Mouse (Mus musculus) limb, embryonic 12.5 days (tissue): Measurements from ENCODE around the gene 1700020D05Rik. TPM values are rescaled to one million over a fixed set of nuclear protein-coding genes. Genes with fewer than 3 reads are reported as not detected.

Source experiments
- ATAC-seq: fragments of 200-750 bp; cut with Nextera tagmentation; 2 replicates; pipeline ENCODE4 v1.8.0; 2017; ENCODE audit warnings: low read depth, moderate TSS enrichment; ENCODE audit not compliant: insufficient number of reproducible peaks, insufficient read depth, low FRiP score, low TSS enrichment
- H3K27ac ChIP-seq: fragments of 300-500 bp; sonication (generic); 2 replicates; pipeline ENCODE4 v1.5.1; 2016; ENCODE audit warnings: mild to moderate bottlenecking, moderate library complexity
- H3K27me3 ChIP-seq: fragments of 300-500 bp; sonication (generic); 2 replicates; pipeline ENCODE4 v1.6.1; 2016; ENCODE audit warnings: mild to moderate bottlenecking, moderate library complexity
- H3K36me3 ChIP-seq: fragments of 300-500 bp; sonication (generic); 2 replicates; pipeline ENCODE4 v1.6.1; 2016; ENCODE audit warnings: mild to moderate bottlenecking, moderate library complexity
- H3K4me1 ChIP-seq: fragments of 300-500 bp; sonication (generic); replicated peaks from 2 replicates; pipeline ENCODE4 v1.6.1; 2016
- H3K4me2 ChIP-seq: fragments of 300-500 bp; sonication (generic); 2 replicates; pipeline ENCODE4 v1.6.1; 2016; ENCODE audit warnings: mild to moderate bottlenecking, moderate library complexity
- H3K4me3 ChIP-seq: fragments of 300-500 bp; sonication (generic); replicated peaks from 2 replicates; pipeline ENCODE4 v1.5.1; 2016; ENCODE audit warnings: mild to moderate bottlenecking
- H3K9ac ChIP-seq: fragments of 300-500 bp; sonication (generic); replicated peaks from 2 replicates; pipeline ENCODE4 v1.6.1; 2016; ENCODE audit warnings: mild to moderate bottlenecking, moderate library complexity
- H3K9me3 ChIP-seq: fragments of 300-500 bp; sonication (generic); 2 replicates; pipeline ENCODE4 v1.6.1; 2016; ENCODE audit warnings: mild to moderate bottlenecking, moderate library complexity
- WGBS: fragments of 180-500 bp; shearing (Covaris S2); methylation state at CpG from one replicate; pipeline ENCODE4 v1.1.7; 2016; 5-methylcytosine and 5-hydroxymethylcytosine counted together
- polyA plus RNA-seq: library from polyadenylated mRNA; unstranded; fragments of >200 nt; fragmentation: Nextera tagmentation; extraction: Ambion mirVana; gene quantifications from 2 replicates; pipeline ENCODE4 v1.2.1, GENCODE M21; 2016

1700020D05Rik gene
- polyA plus RNA-seq, 1 experiment from 2014 or later = 0.20 TPM

DNA sequence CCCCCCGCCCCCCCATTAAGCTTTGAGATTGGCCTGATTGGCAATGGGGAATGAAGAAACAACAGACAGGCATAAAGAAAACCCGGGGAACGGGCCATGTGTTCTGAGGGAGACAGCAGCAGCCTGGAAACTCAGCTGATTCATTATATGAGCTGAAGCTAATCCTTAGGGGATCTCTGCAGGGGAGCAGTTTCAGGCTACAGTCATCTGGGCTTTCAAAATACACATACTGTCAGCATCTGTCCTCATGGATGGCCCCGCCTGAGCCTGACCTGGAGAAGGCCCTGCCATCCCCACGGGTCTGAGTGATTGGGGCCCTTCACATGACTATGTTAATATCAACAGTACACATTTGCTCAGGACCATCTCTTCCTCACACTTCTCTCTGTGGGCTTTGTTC, 31.7 kb downstream of the 1700020D05Rik start:
- Histone ChIP-seq H3K4me2 (no peak overlapping the region), H3K4me3 (no peak overlapping the region), H3K27ac (no peak overlapping the region), H3K9me3 (0 out of 2 replicates have a peak, but pooled peaks cover 3% of the 10 kb centered on the region), H3K27me3 (no peaks in the 10 kb centered on the region), H3K4me1 (peaks cover 23% of the 10 kb centered on the region), H3K36me3 (peaks cover 20% of the 10 kb centered on the region), H3K9ac (no peak overlapping the region)
- WGBS = 51% methylated on average over 5 of the region's 5 CpGs
- ATAC-seq = no peak

DNA sequence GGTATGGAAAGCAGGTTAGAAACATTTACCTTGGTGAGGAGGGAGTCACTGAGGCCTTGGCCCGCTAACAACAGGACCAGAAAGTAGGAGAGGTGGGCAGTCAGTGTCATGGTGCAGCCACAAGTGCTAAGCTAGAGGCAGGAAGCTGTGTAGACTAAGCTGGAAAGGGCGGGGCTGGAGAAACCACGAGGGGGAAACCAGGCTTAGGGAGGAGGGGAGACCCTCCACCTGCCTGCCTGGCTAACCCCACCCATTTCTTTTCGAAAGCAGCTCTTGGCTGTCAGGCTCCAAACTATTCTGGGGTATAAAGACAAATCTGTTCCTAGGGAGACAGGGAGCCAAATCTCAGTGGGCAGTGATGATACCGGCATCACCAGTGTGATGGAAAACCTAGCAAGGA, 35.2 kb downstream of the 1700020D05Rik start, which contains the start of gene Ctsw:
Gene Ctsw (minus strand): TSS at position 134 of the 400 bp plus-strand sequence.
- no peak for ATAC-seq
- H3K36me3 ChIP-seq = peaks cover 47% of the 10 kb centered on the region
- WGBS = 57% methylated on average over 5 of the region's 5 CpGs
- H3K27me3 ChIP-seq = no peaks in the 10 kb centered on the region
- no peak within 1 kb of the TSS for H3K4me2 ChIP-seq
- H3K27ac ChIP-seq = 0 out of 2 replicates have a peak within 1 kb of the TSS, but pooled peaks have one; percentile 7
- 0 out of 2 replicates have a peak, but pooled peaks cover 3% of the 10 kb centered on the region for H3K9me3 ChIP-seq
- H3K9ac ChIP-seq = no peak within 1 kb of the TSS
- H3K4me3 ChIP-seq = no peak within 1 kb of the TSS
- peaks cover 10% of the 10 kb centered on the region for H3K4me1 ChIP-seq

DNA sequence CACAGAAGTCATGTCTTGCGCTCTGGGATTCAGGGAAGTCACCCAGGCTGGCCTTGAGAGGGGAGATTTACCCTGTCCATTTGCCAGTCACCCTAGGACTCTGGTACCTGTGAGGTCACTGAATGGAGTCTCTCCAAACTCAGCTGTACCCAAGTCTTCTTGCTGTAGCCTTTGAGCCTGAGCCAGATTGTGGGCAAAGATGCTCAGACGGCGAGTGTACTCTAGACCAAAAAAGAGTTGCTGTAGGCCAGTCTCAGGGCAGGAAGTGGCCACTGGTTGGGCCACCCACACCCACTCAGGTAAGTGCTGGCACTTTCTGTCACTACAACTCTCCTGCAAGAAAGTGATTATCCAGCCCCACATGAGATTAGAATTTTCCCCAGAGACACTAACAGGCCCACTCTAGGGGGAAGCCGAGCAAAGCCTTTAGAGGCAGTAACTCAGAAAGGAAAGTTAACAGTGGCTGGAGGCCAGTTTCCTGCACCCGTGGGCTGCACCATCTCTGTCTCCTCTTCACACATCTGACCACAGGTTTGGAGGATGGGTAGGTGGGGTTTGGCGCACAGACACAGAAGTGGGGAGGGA, 36.6 kb downstream of the 1700020D05Rik start:
- Histone ChIP-seq H3K36me3 (peaks cover 60% of the 10 kb centered on the region), H3K27ac (no peak overlapping the region)
- 89% methylated on average over 6 of the region's 6 CpGs for WGBS

DNA sequence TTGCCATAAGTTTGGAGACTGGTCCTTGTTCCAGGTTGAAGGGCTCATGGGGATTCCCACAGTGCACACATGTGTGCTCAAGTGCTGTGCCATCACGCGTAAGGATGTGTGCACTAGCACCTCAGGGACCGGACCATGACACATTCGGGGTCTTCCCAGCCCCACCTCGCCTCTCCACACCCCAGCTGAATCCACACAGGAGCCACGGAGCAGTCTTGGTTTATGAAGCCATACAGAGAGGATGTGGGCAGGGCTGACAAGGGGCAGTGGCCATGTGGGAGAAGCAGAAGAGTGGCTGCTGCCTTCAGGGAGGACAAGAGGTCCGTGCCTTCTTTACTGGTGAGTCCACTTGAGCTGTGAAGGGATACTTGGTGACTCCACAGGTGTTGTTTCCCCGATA, 38.5 kb downstream of the 1700020D05Rik start:
- no peak overlapping the region for H3K27ac ChIP-seq
- no peak overlapping the region for H3K4me2 ChIP-seq
- H3K4me1 ChIP-seq = peaks cover 19% of the 10 kb centered on the region
- 95% methylated on average over 8 of the region's 8 CpGs for WGBS
- ATAC-seq = no peak
- H3K4me3 ChIP-seq = no peak overlapping the region
- H3K27me3 ChIP-seq = no peaks in the 10 kb centered on the region
- no peaks in the 10 kb centered on the region for H3K9me3 ChIP-seq
- H3K9ac ChIP-seq = no peak overlapping the region
- H3K36me3 ChIP-seq = peaks cover 60% of the 10 kb centered on the region

More for the DNA sequence above, 36.6 kb downstream of the 1700020D05Rik start:
- Histone ChIP-seq H3K4me3 (no peak overlapping the region), H3K9me3 (no peaks in the 10 kb centered on the region), H3K4me2 (no peak overlapping the region), H3K9ac (no peak overlapping the region), H3K27me3 (no peaks in the 10 kb centered on the region), H3K4me1 (peaks cover 10% of the 10 kb centered on the region)
- no peak for ATAC-seq

DNA sequence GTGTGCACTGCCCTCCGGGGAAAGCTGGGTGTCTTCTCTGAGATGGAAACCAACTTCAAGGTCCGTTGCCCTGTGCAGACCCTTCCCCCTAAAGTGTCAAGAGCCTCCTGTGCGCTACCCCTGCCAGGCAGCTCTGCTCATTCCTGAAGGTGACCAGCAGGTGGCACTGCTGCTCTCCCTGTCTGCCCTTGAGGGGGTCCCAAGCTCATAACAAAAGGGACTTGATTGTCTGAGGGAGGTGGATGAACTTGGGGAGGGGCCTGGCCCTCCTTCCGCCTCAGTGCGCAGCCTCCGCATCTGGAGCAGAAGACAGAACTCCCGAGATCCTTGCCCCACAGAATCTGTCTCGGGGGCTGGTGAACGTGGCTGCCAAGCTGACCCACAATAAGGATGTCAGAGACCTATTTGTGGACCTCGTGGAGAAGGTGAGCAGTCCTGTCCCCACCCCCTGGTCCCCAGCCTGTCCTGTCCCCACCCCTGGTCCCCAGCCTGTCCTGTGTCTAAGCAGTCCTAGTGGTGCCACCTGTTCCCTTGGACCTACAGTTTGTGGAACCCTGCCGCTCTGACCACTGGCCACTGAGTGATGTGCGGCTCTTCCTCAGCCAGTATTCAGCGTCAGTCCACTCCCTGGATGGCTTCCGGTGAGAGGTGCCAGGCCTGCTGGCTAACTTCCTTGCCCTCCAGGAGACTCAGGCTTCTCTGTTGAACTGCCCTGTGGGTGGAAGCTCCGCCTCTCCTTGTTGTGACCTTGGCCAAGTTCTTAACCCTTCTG, 39.6 kb downstream of the 1700020D05Rik start:
- Histone ChIP-seq H3K9ac (peak overlapping the region; percentile 57), H3K4me2 (peak overlapping the region; percentile 53), H3K36me3 (peaks cover 60% of the 10 kb centered on the region), H3K4me3 (peak overlapping the region; percentile 28), H3K4me1 (peaks cover 23% of the 10 kb centered on the region), H3K9me3 (no peaks in the 10 kb centered on the region), H3K27ac (peak overlapping the region; percentile 66), H3K27me3 (no peaks in the 10 kb centered on the region)
- WGBS = 48% methylated on average over 15 of the region's 15 CpGs
- no peak for ATAC-seq

DNA sequence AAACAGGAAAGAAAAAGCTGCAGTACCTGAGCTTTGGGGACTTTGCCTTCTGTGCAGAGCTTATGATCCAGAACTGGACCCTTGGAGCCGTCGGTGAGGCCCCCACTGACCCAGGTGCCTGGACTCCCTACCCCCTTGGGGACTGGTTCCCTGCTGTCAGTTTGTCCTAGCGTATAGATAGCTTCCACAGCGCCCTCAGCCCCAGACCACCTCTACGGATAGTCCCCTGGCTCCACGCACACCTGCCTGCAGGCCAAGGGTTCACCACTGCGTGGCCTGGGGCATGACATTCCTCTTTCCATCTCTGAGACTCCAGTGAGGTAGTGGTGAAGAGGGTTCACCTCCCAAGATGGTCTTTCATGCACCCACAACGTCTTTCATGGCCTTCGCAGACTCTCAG, 40.4 kb downstream of the 1700020D05Rik start:
- H3K27ac ChIP-seq = 0 out of 2 replicates have a peak overlapping the region, but pooled peaks have one; percentile 66
- peaks cover 23% of the 10 kb centered on the region for H3K4me1 ChIP-seq
- no peak overlapping the region for H3K9ac ChIP-seq
- peaks cover 60% of the 10 kb centered on the region for H3K36me3 ChIP-seq
- WGBS = 89% methylated on average over 9 of the region's 9 CpGs
- H3K4me2 ChIP-seq = no peak overlapping the region
- ATAC-seq = no peak
- no peaks in the 10 kb centered on the region for H3K9me3 ChIP-seq
- H3K27me3 ChIP-seq = no peaks in the 10 kb centered on the region
- no peak overlapping the region for H3K4me3 ChIP-seq

DNA sequence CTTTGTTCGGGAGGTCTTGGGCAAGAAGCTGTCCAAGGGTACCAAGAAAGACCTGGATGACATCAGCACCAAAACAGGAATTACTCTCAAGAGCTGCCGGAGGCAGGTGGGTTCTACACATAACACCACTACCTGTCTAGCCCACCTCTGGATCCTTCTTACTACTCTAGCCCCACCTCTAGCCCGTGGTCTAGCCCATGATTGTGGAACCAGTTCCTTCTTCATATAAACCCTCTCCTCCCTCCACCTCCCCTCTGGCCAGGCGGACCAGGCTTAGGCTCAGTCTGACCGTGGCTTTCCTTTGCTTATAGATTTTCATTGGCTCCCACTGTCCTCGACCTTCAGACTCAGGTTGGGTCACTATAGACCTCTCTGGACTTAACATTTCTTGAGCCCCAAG, 42.2 kb downstream of the 1700020D05Rik start:
- Histone ChIP-seq H3K27ac (no peak overlapping the region), H3K27me3 (no peaks in the 10 kb centered on the region), H3K4me3 (peak overlapping the region; percentile 76), H3K9me3 (no peaks in the 10 kb centered on the region), H3K4me2 (peak overlapping the region; percentile 83), H3K36me3 (peaks cover 43% of the 10 kb centered on the region), H3K4me1 (peaks cover 33% of the 10 kb centered on the region), H3K9ac (peak overlapping the region; percentile 80)
- WGBS = 88% methylated on average over 6 of the region's 6 CpGs
- ATAC-seq = no peak

DNA sequence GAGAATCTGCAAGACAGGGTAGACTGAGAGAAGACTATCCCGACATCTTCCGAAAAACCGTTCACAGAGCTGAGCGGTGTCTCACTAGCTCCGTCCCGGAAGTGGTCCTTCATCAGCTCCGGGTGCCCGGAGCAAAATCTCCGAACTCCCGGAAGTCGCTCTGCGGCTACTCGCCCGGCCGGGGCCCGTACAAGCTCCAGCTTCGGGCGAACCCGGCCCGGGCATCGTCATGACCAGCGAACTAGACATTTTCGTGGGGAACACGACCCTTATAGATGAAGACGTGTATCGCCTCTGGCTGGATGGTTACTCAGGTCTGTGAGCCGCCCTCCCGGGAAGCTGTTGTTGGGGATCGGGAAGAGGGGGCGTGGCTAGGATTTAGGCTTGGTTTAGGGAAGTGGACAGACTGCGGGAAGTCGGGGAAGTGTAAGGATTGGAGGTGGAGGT, 43.1 kb downstream of the 1700020D05Rik start, which contains the start of gene Fibp:
Gene Fibp (plus strand): TSS at position 151 of the 447 bp plus-strand sequence.
- Histone ChIP-seq H3K4me3 (peak within 1 kb of the TSS; percentile 76), H3K36me3 (peaks cover 34% of the 10 kb centered on the region), H3K9ac (peak within 1 kb of the TSS; percentile 80), H3K9me3 (no peaks in the 10 kb centered on the region), H3K4me2 (peak within 1 kb of the TSS; percentile 83), H3K4me1 (peaks cover 42% of the 10 kb centered on the region), H3K27me3 (no peaks in the 10 kb centered on the region), H3K27ac (0 out of 2 replicates have a peak within 1 kb of the TSS, but pooled peaks have one; percentile 73)
- under 1% methylated on average over 32 of the region's 32 CpGs for WGBS
- ATAC-seq = peak; percentile 57

DNA sequence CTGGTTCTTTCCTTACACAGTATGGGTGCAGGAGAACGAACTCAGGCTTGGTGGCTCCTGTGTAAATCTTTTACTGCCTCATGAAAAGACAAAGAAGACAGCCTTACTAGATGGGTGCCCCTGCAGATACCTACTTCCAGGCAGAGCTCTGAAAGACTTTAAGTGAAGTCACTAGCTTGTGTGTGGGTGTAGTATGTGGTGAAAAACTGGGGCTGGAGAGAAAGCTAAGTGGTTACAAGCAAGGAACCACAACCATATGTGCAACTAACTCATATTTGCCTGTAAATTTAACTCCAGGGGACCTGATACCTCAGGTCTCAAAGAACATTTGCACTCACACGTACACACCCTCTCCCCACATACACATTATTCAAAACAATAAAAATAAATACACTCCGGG, 43.7 kb downstream of the 1700020D05Rik start:
- 0 out of 2 replicates have a peak overlapping the region, but pooled peaks have one; percentile 73 for H3K27ac ChIP-seq
- H3K36me3 ChIP-seq = peaks cover 28% of the 10 kb centered on the region
- no peak for ATAC-seq
- peak overlapping the region; percentile 76 for H3K4me3 ChIP-seq
- H3K4me1 ChIP-seq = peaks cover 48% of the 10 kb centered on the region
- peak overlapping the region; percentile 83 for H3K4me2 ChIP-seq
- H3K27me3 ChIP-seq = no peaks in the 10 kb centered on the region
- H3K9ac ChIP-seq = peak overlapping the region; percentile 80
- 26% methylated on average over 3 of the region's 3 CpGs for WGBS
- H3K9me3 ChIP-seq = no peaks in the 10 kb centered on the region

DNA sequence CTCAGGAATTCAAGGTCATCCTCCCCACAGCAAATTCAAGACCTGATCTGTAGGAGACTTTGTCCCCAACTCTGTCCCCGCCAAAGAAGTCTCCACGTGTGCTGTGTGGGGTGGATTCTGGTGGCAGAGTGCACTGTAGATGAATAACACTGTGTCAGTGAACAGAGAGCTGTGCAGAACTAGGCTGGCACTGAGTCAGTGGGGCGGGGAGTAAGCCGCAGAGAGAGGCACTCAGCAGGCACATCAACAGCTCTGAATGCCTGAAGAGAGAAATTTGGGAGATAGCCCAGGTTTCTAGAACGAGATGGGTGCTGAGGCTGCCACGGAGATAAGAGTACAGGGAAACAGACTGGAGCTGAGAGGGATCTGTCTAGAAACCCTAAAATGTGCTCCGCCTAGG, 44.6 kb downstream of the 1700020D05Rik start:
- peaks cover 46% of the 10 kb centered on the region for H3K4me1 ChIP-seq
- no peak overlapping the region for H3K27ac ChIP-seq
- no peak for ATAC-seq
- H3K4me3 ChIP-seq = no peak overlapping the region
- no peak overlapping the region for H3K4me2 ChIP-seq
- H3K9ac ChIP-seq = no peak overlapping the region
- no peaks in the 10 kb centered on the region for H3K9me3 ChIP-seq
- 69% methylated on average over 7 of the region's 7 CpGs for WGBS
- H3K27me3 ChIP-seq = no peaks in the 10 kb centered on the region
- peaks cover 27% of the 10 kb centered on the region for H3K36me3 ChIP-seq

DNA sequence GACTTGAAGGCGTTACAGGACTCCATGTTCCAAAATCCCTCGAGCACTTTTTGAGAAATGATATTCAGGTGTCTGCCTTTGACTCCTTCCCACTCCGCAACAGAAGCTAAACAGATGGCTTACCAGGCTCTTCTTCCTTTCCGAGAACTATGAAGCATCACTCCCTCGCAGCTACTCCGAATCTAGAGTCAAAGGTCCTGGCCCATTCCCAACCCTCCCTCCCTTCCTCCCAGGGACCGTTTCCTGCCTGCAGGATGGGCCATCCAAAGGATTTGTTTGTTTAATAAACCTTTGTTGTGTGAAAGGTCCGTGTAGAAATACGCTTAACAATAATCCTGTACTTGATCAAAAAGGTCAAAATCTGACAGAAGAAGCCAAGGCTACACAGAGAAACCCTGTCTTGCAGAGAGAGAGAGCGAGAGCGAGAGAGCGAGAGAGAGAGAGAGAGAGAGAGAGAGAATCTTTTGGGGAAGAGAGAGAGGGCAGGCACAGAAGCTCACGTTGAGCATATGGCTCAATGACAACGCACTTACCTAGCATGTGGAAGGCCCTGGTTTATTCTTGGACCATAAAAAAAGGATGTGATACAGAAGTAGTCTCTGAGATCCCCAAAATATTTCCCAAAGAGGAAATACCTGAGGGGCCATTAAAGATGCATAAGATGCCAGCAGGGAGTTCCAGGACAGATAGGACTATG, 45.7 kb downstream of the 1700020D05Rik start, which contains the start of gene Ccdc85b:
Gene Ccdc85b (minus strand): TSS at position 149 of the 697 bp plus-strand sequence.
- peaks cover 40% of the 10 kb centered on the region for H3K4me1 ChIP-seq
- peak within 1 kb of the TSS; percentile 83 for H3K4me3 ChIP-seq
- H3K9ac ChIP-seq = peak within 1 kb of the TSS; percentile 82
- peak within 1 kb of the TSS; percentile 91 for H3K27ac ChIP-seq
- H3K27me3 ChIP-seq = no peaks in the 10 kb centered on the region
- H3K4me2 ChIP-seq = peak within 1 kb of the TSS; percentile 98
- no peak for ATAC-seq
- H3K9me3 ChIP-seq = no peaks in the 10 kb centered on the region
- peaks cover 17% of the 10 kb centered on the region for H3K36me3 ChIP-seq
- WGBS = 19% methylated on average over 14 of the region's 14 CpGs
